Mouse (Mus musculus): ENCODE results near the gene Sephs2.

DNA sequence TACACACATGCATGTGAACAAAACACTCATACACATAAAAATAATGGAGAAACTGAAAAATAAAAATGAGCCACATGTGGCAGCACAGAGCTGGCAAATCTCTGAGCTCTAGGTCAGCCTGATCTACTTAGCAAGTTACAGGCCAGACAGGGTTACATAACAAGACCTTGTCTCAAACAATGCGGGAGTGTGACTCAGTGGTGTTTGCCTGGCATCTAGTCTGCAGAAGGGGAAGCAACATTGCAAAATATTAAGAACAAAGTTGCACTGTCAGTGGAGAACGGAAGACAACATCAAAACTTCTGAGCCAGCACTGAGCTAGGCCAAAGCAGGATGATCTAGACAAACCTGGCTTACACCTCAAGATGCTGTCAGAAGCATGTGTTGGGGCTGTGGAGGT lies 3.6 kb downstream of the Sephs2 start:
- TF ChIP-seq ZC3H11A (IDR thresholded peaks at IDR 0.05; ENCODE audit: borderline replicate concordance, low read depth, low read length): no peak
- no peak for TF ChIP-seq CHD2 (IDR thresholded peaks at IDR 0.05; ENCODE audit: low read depth, low read length)
